ENCODE assay signal across 8 mouse cellular contexts in genomic region chr10:59395461-59395860, GRCm38 (mm10). TPM values are rescaled to one million over a fixed set of nuclear protein-coding genes. Genes with fewer than 3 reads are reported as not detected.
DNase-seq lines count a peak whose midpoint lies in the region; ATAC-seq and TF ChIP-seq lines count a peak whose summit lies in the region.
"Not testable (repeated sequence)": the region's sequence is repeated elsewhere in the genome, so short reads cannot be mapped to it uniquely, and the experiment has no call there.

Gene Gm10273, plus strand, starts transcription at chr10:59395632.

- not testable (repeated sequence) for TF ChIP-seq CTCF in cerebellum, adult 2 months (IDR thresholded peaks at IDR 0.05; ENCODE audit: borderline replicate concordance, insufficient read depth, low read depth, low read length); left cerebral cortex, adult 2 months (IDR thresholded peaks at IDR 0.05); lung, postnatal 0 days (IDR thresholded peaks at IDR 0.05)

- DNase-seq in adrenal gland, adult 18-20 months (ENCODE audit: low spot score in 2 of 2); cerebellum, adult 2 months; gastrocnemius, postnatal 10 days; intestine, embryonic 14.5 days (ENCODE audit: low spot score); left cerebral cortex, adult 2 months (ENCODE audit: extremely low spot score in 1 of 2, low spot score in 2 of 2); lung, postnatal 0 days (ENCODE audit: low spot score); thymus, postnatal 0 days (ENCODE audit: low spot score): not testable (repeated sequence)

- TF ChIP-seq POLR2A in cerebellum, adult 2 months (IDR thresholded peaks at IDR 0.05; ENCODE audit: borderline replicate concordance, insufficient read depth, low read length): not testable (repeated sequence)

- not testable (repeated sequence) for H3K4me2 ChIP-seq in heart, embryonic 11.5 days; intestine, embryonic 14.5 days (ENCODE audit: low read length); lung, postnatal 0 days (replicated peaks; ENCODE audit: low read depth, low read length)

- 96% methylated on average over 12 of the region's 25 CpGs for WGBS in cerebellum, adult 2 months
- WGBS in heart, embryonic 11.5 days (ENCODE audit: insufficient replicate concordance): 82% methylated on average over 10 of the region's 25 CpGs
- 90% methylated on average over 11 of the region's 25 CpGs for WGBS in intestine, embryonic 14.5 days
- 83% methylated on average over 10 of the region's 25 CpGs for WGBS in lung, postnatal 0 days

- not testable (repeated sequence) for ATAC-seq in heart, embryonic 11.5 days (replicated peaks; ENCODE audit: insufficient number of reproducible peaks, low FRiP score, low TSS enrichment); intestine, embryonic 14.5 days (replicated peaks; ENCODE audit: low FRiP score, low TSS enrichment, low read depth); lung, postnatal 0 days

- not testable (repeated sequence) for H3K4me3 ChIP-seq in cerebellum, adult 2 months (replicated peaks; ENCODE audit: insufficient read depth, low read depth, low read length); heart, embryonic 11.5 days (ENCODE audit: low read depth, low read length); intestine, embryonic 14.5 days (ENCODE audit: low read depth, low read length); left cerebral cortex, adult 2 months; lung, postnatal 0 days (ENCODE audit: low read depth, low read length)

- H3K4me1 ChIP-seq in cerebellum, adult 2 months (ENCODE audit: control insufficient read depth, insufficient read depth, low read length); heart, embryonic 11.5 days (ENCODE audit: control insufficient read depth, insufficient read depth, low read length); intestine, embryonic 14.5 days (replicated peaks; ENCODE audit: control insufficient read depth, insufficient read depth, low read length); lung, postnatal 0 days (ENCODE audit: insufficient read depth, low read depth, low read length): not testable (repeated sequence)

- intact Hi-C loops in left cerebral cortex, adult 2 months (cut with DNase I): not testable (repeated sequence)

- H3K36me3 ChIP-seq in heart, embryonic 11.5 days (ENCODE audit: control insufficient read depth, insufficient read depth, low read length); intestine, embryonic 14.5 days (ENCODE audit: control insufficient read depth, insufficient read depth, low read length); lung, postnatal 0 days (ENCODE audit: insufficient read depth, low read length): not testable (repeated sequence)

- TF ChIP-seq EP300 in lung, postnatal 0 days (IDR thresholded peaks at IDR 0.05): not testable (repeated sequence)

- H3K9me3 ChIP-seq in heart, embryonic 11.5 days (replicated peaks; ENCODE audit: control insufficient read depth, low read length); intestine, embryonic 14.5 days (ENCODE audit: control insufficient read depth, low read length); lung, postnatal 0 days (ENCODE audit: low read length): not testable (repeated sequence)

- not testable (repeated sequence) for H3K27ac ChIP-seq in cerebellum, adult 2 months (ENCODE audit: insufficient read depth, low read length); heart, embryonic 11.5 days (ENCODE audit: low read depth, low read length); intestine, embryonic 14.5 days (ENCODE audit: low read depth); left cerebral cortex, adult 2 months; lung, postnatal 0 days (ENCODE audit: low read length)

- H3K27me3 ChIP-seq in cerebellum, adult 2 months (ENCODE audit: control insufficient read depth, insufficient read depth, low read length); heart, embryonic 11.5 days (ENCODE audit: control insufficient read depth, insufficient read depth, low read length); intestine, embryonic 14.5 days (replicated peaks; ENCODE audit: control insufficient read depth, insufficient read depth, low read length); lung, postnatal 0 days (replicated peaks; ENCODE audit: insufficient read depth, low read length): not testable (repeated sequence)

- not testable (repeated sequence) for H3K9ac ChIP-seq in heart, embryonic 11.5 days (ENCODE audit: low read depth, low read length); intestine, embryonic 14.5 days (ENCODE audit: low read length); lung, postnatal 0 days (replicated peaks; ENCODE audit: low read depth)

RNA-seq across cellular contexts. Expression of gene Gm10273, which starts in this region (rescaled TPM):
- total RNA-seq in adrenal gland, adult 18-20 months (2021): 10 to 100 TPM; 64.8 to 84.7 TPM
- 12.1 and 15.9 TPM in 2 replicates for polyA plus RNA-seq in cerebellum, adult 2 months (2012; rRNA removed)
- total RNA-seq in gastrocnemius, postnatal 10 days (2021): 100 to 1,000 TPM; 112 to 119 TPM
- polyA plus RNA-seq in heart, embryonic 11.5 days (2014; fragmentation: Nextera tagmentation; extraction: Ambion mirVana): 11.3 and 12.2 TPM in 2 replicates
- polyA plus RNA-seq in intestine, embryonic 14.5 days (2014; fragmentation: Nextera tagmentation; extraction: Ambion mirVana): 7.8 and 10.5 TPM in 2 replicates
- total RNA-seq in left cerebral cortex, adult 2 months (2021): 10 to 100 TPM; 37.4 to 65.6 TPM
- polyA plus RNA-seq in lung, postnatal 0 days (2015; fragmentation: Nextera tagmentation; extraction: Ambion mirVana): 4.4 and 12.7 TPM in 2 replicates
- 9.1 and 14.0 TPM in 2 replicates for polyA plus RNA-seq in thymus, postnatal 0 days (2015; fragmentation: Nextera tagmentation; extraction: Ambion mirVana)
